Mouse (Mus musculus) hindbrain, embryonic 16.5 days (tissue): ENCODE data around the gene Camkmt. TPM values are rescaled to one million over a fixed set of nuclear protein-coding genes. Genes with fewer than 3 reads are reported as not detected.

ENCODE experiments used
- ATAC-seq: fragments of 200-750 bp; cut with Nextera tagmentation; 2 replicates; pipeline ENCODE4 v1.8.0; 2017; ENCODE audit warnings: moderate TSS enrichment, moderate library complexity
- H3K27ac ChIP-seq: fragments of 300-500 bp; sonication (generic); 2 replicates; pipeline ENCODE4 v1.5.1; 2014; ENCODE audit warnings: low read depth, mild to moderate bottlenecking, control low read depth, low read length, moderate library complexity
- H3K27me3 ChIP-seq: fragments of 300-500 bp; sonication (generic); replicated peaks from 2 replicates; pipeline ENCODE4 v1.6.1; 2014; ENCODE audit warnings: low read length; ENCODE audit not compliant: control insufficient read depth, insufficient read depth
- H3K36me3 ChIP-seq: fragments of 300-500 bp; sonication (generic); 2 replicates; pipeline ENCODE4 v1.6.1; 2014; ENCODE audit warnings: mild to moderate bottlenecking, low read length, moderate library complexity, mixed read lengths; ENCODE audit not compliant: control insufficient read depth, insufficient read depth
- H3K4me1 ChIP-seq: fragments of 300-500 bp; sonication (generic); 2 replicates; pipeline ENCODE4 v1.6.1; 2014; ENCODE audit warnings: low read depth, low read length; ENCODE audit not compliant: control insufficient read depth, insufficient read depth
- H3K4me2 ChIP-seq: fragments of 300-500 bp; sonication (generic); 2 replicates; pipeline ENCODE4 v1.6.1; 2014; ENCODE audit warnings: mild to moderate bottlenecking, low read length, control low read depth, moderate library complexity
- H3K4me3 ChIP-seq: fragments of 300-500 bp; sonication (generic); 2 replicates; pipeline ENCODE4 v1.5.1; 2014; ENCODE audit warnings: mild to moderate bottlenecking, low read length, control low read depth, moderate library complexity
- H3K9ac ChIP-seq: fragments of 300-500 bp; sonication (generic); 2 replicates; pipeline ENCODE4 v1.6.1; 2014; ENCODE audit warnings: low read depth, mild to moderate bottlenecking, control low read depth, low read length, moderate library complexity
- H3K9me3 ChIP-seq: fragments of 300-500 bp; sonication (generic); 2 replicates; pipeline ENCODE4 v1.6.1; 2014; ENCODE audit warnings: mild to moderate bottlenecking, low read length, moderate library complexity; ENCODE audit not compliant: control insufficient read depth
- WGBS: fragments of 180-500 bp; shearing (Covaris S2); extraction: QIAGEN DNeasy Blood & Tissue Kit; methylation state at CpG from one replicate; pipeline ENCODE4 v1.1.7; 2014; 5-methylcytosine and 5-hydroxymethylcytosine counted together
- polyA plus RNA-seq: library from polyadenylated mRNA; unstranded; fragments of >200 nt; fragmentation: Nextera tagmentation; extraction: Ambion mirVana; gene quantifications from 2 replicates; pipeline ENCODE4 v1.2.1, GENCODE M21; 2015

Camkmt gene
- polyA plus RNA-seq, 1 experiment from 2014 or later = 22.9 TPM

DNA sequence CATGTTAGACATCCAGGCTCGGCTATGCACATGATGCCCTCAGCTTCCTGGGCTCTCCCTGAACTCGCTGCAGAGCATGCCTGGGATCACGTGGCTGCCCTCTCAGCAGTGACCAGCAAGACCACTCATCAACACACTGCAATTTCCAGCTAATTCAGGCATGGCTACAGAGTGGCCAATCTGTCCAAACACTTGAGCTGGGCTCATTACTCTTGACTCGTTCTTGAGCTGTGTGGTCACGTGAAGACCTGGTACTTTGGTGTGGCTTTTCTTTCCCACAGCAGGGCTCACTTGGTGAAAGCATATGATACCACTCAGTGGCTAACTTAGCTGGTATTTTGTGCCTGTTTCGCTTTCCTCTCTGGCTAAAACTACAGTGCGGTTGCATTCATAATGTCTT is 282.2 kb downstream of the Camkmt start:
- H3K27me3 ChIP-seq = no peaks in the 10 kb centered on the region
- no peak overlapping the region for H3K9ac ChIP-seq
- H3K4me1 ChIP-seq = no peaks in the 10 kb centered on the region
- H3K9me3 ChIP-seq = no peaks in the 10 kb centered on the region
- WGBS = 89% methylated on average over 7 of the region's 7 CpGs
- no peak overlapping the region for H3K4me2 ChIP-seq
- no peak overlapping the region for H3K27ac ChIP-seq
- no peak overlapping the region for H3K4me3 ChIP-seq
- ATAC-seq = no peak
- H3K36me3 ChIP-seq = no peaks in the 10 kb centered on the region

DNA sequence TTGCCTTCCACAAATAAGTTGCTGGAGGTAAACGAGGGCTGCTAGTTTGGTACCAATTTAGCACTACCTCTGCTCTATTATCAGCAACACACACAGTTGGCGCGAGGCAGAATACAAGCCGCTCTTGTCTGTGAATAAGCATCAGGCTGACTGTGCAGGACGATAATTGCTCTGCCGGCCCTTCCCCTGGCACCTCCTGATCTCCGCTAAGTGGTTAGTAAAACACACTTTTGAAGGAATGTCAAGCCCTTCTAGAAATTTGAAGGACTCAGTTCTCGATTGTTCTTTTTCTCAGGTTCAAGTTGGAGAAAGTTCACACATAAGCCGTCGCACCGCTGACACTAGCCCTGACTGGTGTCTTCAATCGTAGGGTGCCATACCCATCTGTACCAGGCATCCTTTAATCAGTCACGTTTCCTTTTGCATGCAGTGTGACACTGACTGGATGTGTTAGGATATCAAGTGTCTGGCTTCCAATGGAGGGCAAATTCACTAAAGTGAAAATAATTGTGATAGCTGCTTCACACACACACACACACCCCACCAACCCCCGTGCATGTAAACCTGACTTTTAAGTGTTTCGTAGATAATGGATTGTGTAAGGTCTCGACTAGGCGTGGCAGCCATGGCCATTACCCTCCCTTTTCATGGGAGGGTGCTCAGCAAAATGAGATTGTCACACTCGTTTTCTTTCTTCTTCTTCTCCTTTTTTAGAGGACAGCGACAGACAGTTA is 283.9 kb downstream of the Camkmt start:
- Histone ChIP-seq H3K4me3 (no peak overlapping the region), H3K9me3 (no peaks in the 10 kb centered on the region), H3K4me2 (no peak overlapping the region), H3K9ac (no peak overlapping the region), H3K27me3 (no peaks in the 10 kb centered on the region), H3K4me1 (no peaks in the 10 kb centered on the region), H3K27ac (no peak overlapping the region), H3K36me3 (no peaks in the 10 kb centered on the region)
- no peak for ATAC-seq
- WGBS = 74% methylated on average over 19 of the region's 19 CpGs

DNA sequence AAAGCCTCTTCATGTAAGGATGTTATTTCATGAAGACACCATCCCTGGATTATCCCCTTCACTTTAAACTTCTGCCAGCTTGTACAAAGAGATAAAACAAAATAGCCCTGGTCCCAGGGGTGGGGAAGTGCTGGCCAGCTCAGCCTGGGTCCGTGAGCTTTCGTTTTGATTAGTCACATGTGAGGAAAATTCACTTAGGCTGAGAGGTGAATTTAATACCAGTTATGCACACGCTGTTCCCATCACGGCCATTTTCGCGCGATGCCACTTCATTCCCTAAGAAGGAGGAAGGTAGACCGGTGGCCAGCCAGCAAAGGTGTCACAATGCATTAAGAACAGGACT is 284.5 kb downstream of the Camkmt start:
- Histone ChIP-seq H3K27me3 (no peaks in the 10 kb centered on the region), H3K27ac (no peak overlapping the region)

DNA sequence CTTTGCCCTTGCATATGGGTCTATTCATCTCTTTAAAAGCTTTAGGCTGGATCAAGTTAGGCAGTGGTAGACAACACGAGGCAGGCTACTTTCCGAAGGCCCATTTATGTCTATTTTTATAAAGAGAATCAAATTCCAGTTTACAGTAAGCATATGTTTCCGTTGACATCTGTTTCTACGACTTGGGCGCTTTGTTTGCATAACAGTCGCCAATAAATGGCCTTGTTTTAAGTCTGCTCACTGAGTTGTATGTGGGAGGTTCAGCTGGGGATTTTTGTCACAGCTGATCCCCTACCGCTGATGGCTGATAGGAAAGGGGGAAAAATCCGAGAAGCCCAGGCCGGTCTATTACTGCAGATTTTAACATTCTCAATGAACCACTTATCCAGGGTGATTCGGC is 285.2 kb downstream of the Camkmt start:
- Histone ChIP-seq H3K9me3 (no peaks in the 10 kb centered on the region), H3K4me1 (no peaks in the 10 kb centered on the region), H3K27ac (no peak overlapping the region), H3K9ac (no peak overlapping the region), H3K4me2 (no peak overlapping the region), H3K36me3 (no peaks in the 10 kb centered on the region), H3K27me3 (no peaks in the 10 kb centered on the region), H3K4me3 (no peak overlapping the region)
- WGBS = 55% methylated on average over 10 of the region's 10 CpGs
- ATAC-seq = no peak

More for the DNA sequence above, 284.5 kb downstream of the Camkmt start:
- Histone ChIP-seq H3K36me3 (no peaks in the 10 kb centered on the region), H3K4me1 (no peaks in the 10 kb centered on the region), H3K4me2 (no peak overlapping the region), H3K9ac (no peak overlapping the region), H3K9me3 (no peaks in the 10 kb centered on the region), H3K4me3 (no peak overlapping the region)
- 63% methylated on average over 8 of the region's 8 CpGs for WGBS
- ATAC-seq = no peak

DNA sequence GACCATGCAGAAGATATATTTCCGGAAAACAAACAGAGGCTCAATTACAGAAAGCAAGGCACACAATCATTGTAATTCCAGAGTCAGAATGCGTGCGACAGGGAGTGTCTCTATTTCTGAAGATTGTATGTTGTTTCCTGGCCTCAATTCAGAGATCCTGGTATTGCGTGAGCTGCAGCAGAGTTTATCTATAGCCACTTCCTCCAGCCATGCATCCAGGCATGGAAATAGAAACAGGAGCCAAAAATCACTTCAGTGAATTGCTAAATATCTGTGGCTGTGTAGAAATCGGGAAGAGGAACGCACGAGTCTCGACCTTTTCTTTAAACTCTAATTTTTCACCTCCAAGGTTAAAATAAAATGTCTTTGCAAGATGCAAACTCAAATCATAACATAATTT is 287.1 kb downstream of the Camkmt start:
- Histone ChIP-seq H3K27me3 (no peaks in the 10 kb centered on the region), H3K9ac (no peak overlapping the region), H3K36me3 (no peaks in the 10 kb centered on the region), H3K27ac (no peak overlapping the region), H3K9me3 (no peaks in the 10 kb centered on the region), H3K4me2 (no peak overlapping the region), H3K4me3 (no peak overlapping the region), H3K4me1 (no peaks in the 10 kb centered on the region; the same call in 1 of the 2 replicates)
- ATAC-seq = no peak
- WGBS = 86% methylated on average over 8 of the region's 8 CpGs

DNA sequence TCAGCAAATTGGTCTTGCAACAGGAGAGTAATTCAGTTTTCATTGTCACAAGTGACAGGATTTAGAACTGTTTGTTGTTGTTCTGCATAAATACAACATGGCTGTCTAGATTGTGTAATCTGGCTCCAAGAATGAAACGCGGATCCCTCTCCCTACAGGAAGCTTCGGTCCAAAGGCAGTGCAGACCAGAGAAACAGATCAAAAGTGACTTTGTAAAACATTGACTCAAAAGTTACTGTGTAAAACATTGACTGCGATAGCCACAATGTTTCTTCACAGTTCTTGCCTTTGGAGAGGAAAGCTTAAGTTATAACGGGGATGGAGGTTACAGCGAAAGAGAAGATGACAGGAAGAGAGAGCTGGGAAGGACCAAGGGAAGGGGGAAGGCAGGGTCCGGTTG is 288.7 kb downstream of the Camkmt start:
- H3K4me3 ChIP-seq = no peak overlapping the region
- H3K27ac ChIP-seq = no peak overlapping the region
- H3K9ac ChIP-seq = no peak overlapping the region
- no peaks in the 10 kb centered on the region; the same call in 1 of the 2 replicates for H3K4me1 ChIP-seq
- H3K27me3 ChIP-seq = no peaks in the 10 kb centered on the region
- no peak for ATAC-seq
- H3K36me3 ChIP-seq = no peaks in the 10 kb centered on the region
- WGBS = 95% methylated on average over 7 of the region's 7 CpGs
- no peak overlapping the region for H3K4me2 ChIP-seq
- H3K9me3 ChIP-seq = no peaks in the 10 kb centered on the region

DNA sequence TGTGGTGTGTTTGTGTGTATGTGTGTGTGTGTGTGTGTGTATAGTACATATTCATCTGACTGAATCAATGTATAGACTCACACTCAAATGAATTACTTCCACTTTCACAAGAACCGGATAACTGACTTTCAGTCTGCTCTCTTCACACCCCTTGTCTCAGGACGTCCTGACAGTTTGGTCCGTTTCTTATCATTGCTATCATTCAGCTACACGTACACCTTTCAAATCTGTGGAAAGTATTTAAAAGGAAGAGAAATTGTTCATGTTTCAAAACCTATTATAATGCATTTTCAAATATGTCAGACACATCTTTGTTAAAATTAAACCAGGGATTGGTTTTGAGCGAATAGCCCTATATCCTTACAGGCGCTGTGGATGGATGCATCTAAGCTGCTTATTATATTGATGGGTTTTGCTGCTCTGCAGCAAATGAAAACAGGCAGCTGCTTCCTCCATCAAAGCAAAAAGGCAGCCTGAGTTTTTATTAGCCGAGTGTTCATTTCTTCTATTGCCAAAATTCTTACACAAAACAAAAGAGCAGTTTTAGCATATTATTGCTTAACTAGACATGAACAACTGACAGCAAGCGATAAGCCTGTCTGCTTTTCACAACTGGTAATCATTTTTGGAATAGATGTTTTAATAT is 291.3 kb downstream of the Camkmt start:
- Histone ChIP-seq H3K27me3 (no peaks in the 10 kb centered on the region), H3K9ac (no peak overlapping the region), H3K4me2 (no peak overlapping the region), H3K4me3 (no peak overlapping the region), H3K27ac (no peak overlapping the region), H3K36me3 (no peaks in the 10 kb centered on the region), H3K4me1 (no peaks in the 10 kb centered on the region; the same call in 1 of the 2 replicates), H3K9me3 (no peaks in the 10 kb centered on the region)
- ATAC-seq = no peak
- WGBS = 75% methylated on average over 8 of the region's 8 CpGs

DNA sequence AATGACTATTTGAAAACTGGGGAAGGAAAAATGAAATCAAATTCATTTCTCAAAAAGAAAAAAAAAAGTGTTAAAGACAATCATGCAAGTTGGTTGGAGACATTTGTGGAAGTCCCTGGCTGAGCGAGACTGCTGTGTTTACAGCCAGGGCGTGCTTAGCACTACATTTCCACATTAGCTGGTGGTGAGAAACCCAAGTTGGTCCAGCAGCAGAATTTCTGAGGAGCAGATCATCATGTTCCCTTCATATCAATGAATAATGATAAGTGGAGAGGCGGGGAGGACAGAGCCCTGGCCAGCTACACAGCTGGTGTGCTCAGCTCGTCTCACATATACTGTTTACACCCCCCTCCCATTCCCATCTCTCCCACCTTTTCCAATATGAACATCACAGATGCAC is 292.0 kb downstream of the Camkmt start:
- H3K36me3 ChIP-seq = no peaks in the 10 kb centered on the region
- H3K9me3 ChIP-seq = no peaks in the 10 kb centered on the region
- ATAC-seq = no peak
- H3K27me3 ChIP-seq = no peaks in the 10 kb centered on the region
- 77% methylated on average over 4 of the region's 4 CpGs for WGBS
- no peak overlapping the region for H3K4me3 ChIP-seq
- no peak overlapping the region for H3K27ac ChIP-seq
- no peak overlapping the region for H3K9ac ChIP-seq
- no peak overlapping the region for H3K4me2 ChIP-seq
- no peaks in the 10 kb centered on the region; the same call in 1 of the 2 replicates for H3K4me1 ChIP-seq

DNA sequence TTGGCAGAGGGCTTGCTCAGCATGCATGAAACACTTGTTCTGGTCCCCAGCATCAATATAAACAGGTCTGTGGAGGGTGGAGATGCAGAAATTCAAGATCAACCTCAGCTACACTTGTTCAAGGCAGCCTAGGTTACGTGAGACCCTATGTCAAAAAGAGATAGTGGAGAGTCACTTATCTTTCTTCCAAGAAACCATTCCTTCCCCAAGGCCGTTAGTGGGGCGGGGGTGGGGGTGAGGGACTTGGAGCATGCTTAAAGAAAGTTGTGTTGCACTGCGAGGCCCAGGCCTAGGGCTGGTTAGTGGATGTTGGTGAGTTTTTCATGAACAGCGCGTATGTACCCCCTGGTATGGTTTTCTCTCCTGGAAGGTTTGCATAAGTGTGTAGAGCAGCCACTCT is 292.6 kb downstream of the Camkmt start:
- H3K4me3 ChIP-seq = no peak overlapping the region
- H3K9ac ChIP-seq = no peak overlapping the region
- H3K27me3 ChIP-seq = no peaks in the 10 kb centered on the region; the same call in 1 of the 2 replicates
- no peak overlapping the region for H3K4me2 ChIP-seq
- no peaks in the 10 kb centered on the region for H3K9me3 ChIP-seq
- 90% methylated on average over 6 of the region's 6 CpGs for WGBS
- H3K4me1 ChIP-seq = no peaks in the 10 kb centered on the region; the same call in 1 of the 2 replicates
- H3K36me3 ChIP-seq = no peaks in the 10 kb centered on the region
- H3K27ac ChIP-seq = no peak overlapping the region
- no peak for ATAC-seq
